Mouse (Mus musculus): ENCODE data around the gene Arhgap19. TPM values are rescaled to one million over a fixed set of nuclear protein-coding genes. Genes with fewer than 3 reads are reported as not detected.

The Arhgap19 gene
- total RNA-seq, 2 experiments from 2014 or later, result 2.9 to 3.0 TPM

GRCm38 (mm10) chr19:41738429-41738805 lies 63.4 kb downstream of the Arhgap19 start:
- no peak for DNase-seq

- peak; percentile 75 to 82 for DNase-seq
These were observed 64.0 kb downstream of the Arhgap19 start for GRCm38 (mm10) chr19:41737657-41738428.

GRCm38 (mm10) chr19:41734685-41735084 lies 67.2 kb downstream of the Arhgap19 start:
- DNase-seq, result peak; percentile 53 to 68

GRCm38 (mm10) chr19:41725491-41725890 lies 76.4 kb downstream of the Arhgap19 start:
- DNase-seq, result no peak

- no peak for DNase-seq
These were observed 76.9 kb downstream of the Arhgap19 start for GRCm38 (mm10) chr19:41724831-41725470.

GRCm38 (mm10) chr19:41723337-41723736 lies 78.5 kb downstream of the Arhgap19 start:
- DNase-seq, result no peak

- DNase-seq, result no peak
These were observed 82.4 kb downstream of the Arhgap19 start for GRCm38 (mm10) chr19:41719436-41719835.

Other genes with a start within 250 kb of the Arhgap19 start
- gene Gm340, start 219.7 kb downstream of the Arhgap19 start, total RNA-seq (2021), result 10 to 100 TPM; 12.5 to 13.1 TPM
- 100 to 1,000 TPM; 212 to 242 TPM for gene Slit1, start 58.4 kb downstream of the Arhgap19 start, total RNA-seq (2021)
- gene Frat1, start 27.9 kb upstream of the Arhgap19 start, total RNA-seq (2021), result 10 to 100 TPM; 17.5 to 20.5 TPM
- 10 to 100 TPM; 14.0 to 16.4 TPM for gene Frat2, start 46.1 kb upstream of the Arhgap19 start, total RNA-seq (2021)
- gene Rrp12, start 94.1 kb upstream of the Arhgap19 start, total RNA-seq (2021), result 10 to 100 TPM; 34.7 to 35.5 TPM
- gene Pgam1, start 109.9 kb upstream of the Arhgap19 start, total RNA-seq (2021), result 100 to 1,000 TPM; 507 to 547 TPM
- gene Exosc1, start 131.4 kb upstream of the Arhgap19 start, total RNA-seq (2021), result 10 to 100 TPM; 27.0 to 29.5 TPM
- gene Zdhhc16, start 131.4 kb upstream of the Arhgap19 start, total RNA-seq (2021), result 10 to 100 TPM; 41.9 to 45.0 TPM
- 10 to 100 TPM; 31.8 to 37.0 TPM for gene Mms19, start 179.1 kb upstream of the Arhgap19 start, total RNA-seq (2021)
- 10 to 100 TPM; 13.4 to 14.5 TPM for gene Ubtd1, start 179.7 kb upstream of the Arhgap19 start, total RNA-seq (2021)
- gene Ankrd2, start 234.0 kb upstream of the Arhgap19 start, total RNA-seq (2021), result not detected
- gene Hoga1, start 243.6 kb upstream of the Arhgap19 start, total RNA-seq (2021), result 1 to 10 TPM; 5.8 to 8.7 TPM

Measured in layer of hippocampus, postnatal 36 days (tissue).